Mouse (Mus musculus) G1E (cell line): ENCODE data around the gene Izumo4. TPM values are rescaled to one million over a fixed set of nuclear protein-coding genes. Genes with fewer than 3 reads are reported as not detected.

ENCODE experiments used
- ATAC-seq: 2 replicates; pipeline ENCODE4 v1.8.0; 2016; ENCODE audit warnings: mild to moderate bottlenecking; ENCODE audit not compliant: insufficient number of reproducible peaks, poor library complexity, low FRiP score, severe bottlenecking; ENCODE audit errors: extremely low read depth
- DNase-seq: peaks from one replicate; pipeline ENCODE4 v3.0.0; 2012; ENCODE audit warnings: low spot score
- H3K27me3 ChIP-seq: 2 replicates; pipeline ENCODE4 v1.6.1; 2012; ENCODE audit warnings: mild to moderate bottlenecking, low read length, inconsistent platforms; ENCODE audit not compliant: insufficient read depth
- H3K36me3 ChIP-seq: replicated peaks from 2 replicates; pipeline ENCODE3; 2012; ENCODE audit warnings: mild to moderate bottlenecking, inconsistent platforms
- H3K4me1 ChIP-seq: 2 replicates; pipeline ENCODE4 v1.6.1; 2012; ENCODE audit warnings: low read depth, low read length, inconsistent platforms, mixed read lengths; ENCODE audit not compliant: insufficient read depth
- H3K4me3 ChIP-seq: 2 replicates; pipeline ENCODE4 v1.5.1; 2012; ENCODE audit warnings: low read depth, mild to moderate bottlenecking, inconsistent platforms, low read length, moderate library complexity, mixed read lengths
- H3K9me3 ChIP-seq: replicated peaks from 2 replicates; pipeline ENCODE4 v1.6.1; 2012; ENCODE audit warnings: inconsistent platforms
- CTCF ChIP-seq: IDR thresholded peaks from 2 replicates; pipeline ENCODE4 v1.5.1; 2012; ENCODE audit warnings: low read depth, low read length, inconsistent platforms, mixed read lengths
- GATA1 ChIP-seq: IDR thresholded peaks from 2 replicates; pipeline ENCODE4 v1.6.1; 2012; ENCODE audit warnings: borderline replicate concordance, low read length, inconsistent platforms, mixed read lengths
- GATA2 ChIP-seq: IDR thresholded peaks from 2 replicates; pipeline ENCODE4 v1.6.1; 2012; ENCODE audit warnings: low read depth, low read length, inconsistent platforms, borderline replicate concordance
- POLR2AphosphoS5 ChIP-seq: IDR thresholded peaks from 2 replicates; pipeline ENCODE4 v1.6.1; 2012; ENCODE audit warnings: low read depth, low read length, inconsistent platforms; ENCODE audit not compliant: insufficient replicate concordance
- TAL1 ChIP-seq: conservative IDR thresholded peaks from 2 replicates; pipeline ENCODE4 v1.6.1; 2012; ENCODE audit warnings: low read depth, low read length, inconsistent platforms, mixed read lengths
- polyA plus RNA-seq: library from polyadenylated mRNA; stranded (reverse); fragments of >175 nt; gene quantifications from 2 replicates; pipeline ENCODE4 v1.2.3, GENCODE M21; 2012
- total RNA-seq, 2 experiments: library from RNA; stranded (forward) in 1 of 2; stranded (reverse) in 1 of 2; fragments of 200-1000 nt in 1 of 2; fragments of >200 nt in 1 of 2; fragmentation: Nextera tagmentation in 1 of 2; gene quantifications; 2 replicates each; pipeline ENCODE4 v1.2.3; 2014 to 2017

The Izumo4 gene
- total and polyA plus RNA-seq, 3 experiments = 5.9 to 8.2 (median 7.4) TPM

GRCm38 (mm10) chr10:80705479-80705878, 3.5 kb downstream of the Izumo4 start:
- ATAC-seq = no peak

GRCm38 (mm10) chr10:80710834-80711233, 8.8 kb downstream of the Izumo4 start:
- DNase-seq (no peak), ATAC-seq (no peak)
- no peaks in the 10 kb centered on the region for H3K9me3 ChIP-seq
- H3K4me1 ChIP-seq = peaks cover 14% of the 10 kb centered on the region
- H3K27me3 ChIP-seq = no peaks in the 10 kb centered on the region
- peaks cover 100% of the 10 kb centered on the region for H3K36me3 ChIP-seq
- no peak overlapping the region for H3K4me3 ChIP-seq
- TF ChIP-seq GATA2 (no peak), TAL1 (no peak), GATA1 (no peak), POLR2AphosphoS5 (no peak), CTCF (no peak)

More at GRCm38 (mm10) chr10:80705479-80705878, 3.5 kb downstream of the Izumo4 start:
- no peak overlapping the region for H3K4me3 ChIP-seq
- H3K27me3 ChIP-seq = no peaks in the 10 kb centered on the region
- TF ChIP-seq CTCF (no peak), GATA2 (no peak), POLR2AphosphoS5 (no peak), TAL1 (no peak), GATA1 (no peak)
- H3K9me3 ChIP-seq = no peaks in the 10 kb centered on the region
- peaks cover 46% of the 10 kb centered on the region for H3K4me1 ChIP-seq
- DNase-seq = no peak
- H3K36me3 ChIP-seq = peaks cover 71% of the 10 kb centered on the region

GRCm38 (mm10) chr10:80717281-80717680, 15.3 kb downstream of the Izumo4 start:
- H3K27me3 ChIP-seq = no peaks in the 10 kb centered on the region; the same call in 1 of the 2 replicates
- H3K9me3 ChIP-seq = no peaks in the 10 kb centered on the region
- H3K36me3 ChIP-seq = peaks cover 99% of the 10 kb centered on the region
- no peak for TF ChIP-seq POLR2AphosphoS5
- no peak for TF ChIP-seq TAL1
- TF ChIP-seq GATA2 = no peak
- no peak for TF ChIP-seq CTCF
- no peak for TF ChIP-seq GATA1
- H3K4me3 ChIP-seq = no peak overlapping the region
- peaks cover 10% of the 10 kb centered on the region for H3K4me1 ChIP-seq
- no peak for ATAC-seq
- no peak for DNase-seq

GRCm38 (mm10) chr10:80727369-80728127, 25.6 kb downstream of the Izumo4 start:
- Histone ChIP-seq H3K9me3 (no peaks in the 10 kb centered on the region), H3K36me3 (peaks cover 99% of the 10 kb centered on the region), H3K4me3 (no peak overlapping the region), H3K27me3 (no peaks in the 10 kb centered on the region), H3K4me1 (peaks cover 24% of the 10 kb centered on the region)
- DNase-seq = no peak
- ATAC-seq = no peak
- no peak for TF ChIP-seq POLR2AphosphoS5
- TF ChIP-seq CTCF = no peak
- no peak for TF ChIP-seq GATA1
- TF ChIP-seq GATA2 = no peak
- TF ChIP-seq TAL1 = no peak

- Histone ChIP-seq H3K9me3 (no peaks in the 10 kb centered on the region), H3K36me3 (peaks cover 96% of the 10 kb centered on the region), H3K4me1 (peaks cover 37% of the 10 kb centered on the region), H3K27me3 (no peaks in the 10 kb centered on the region), H3K4me3 (no peak overlapping the region)
- DNase-seq (no peak), ATAC-seq (no peak)
- TF ChIP-seq POLR2AphosphoS5 (no peak), CTCF (no peak), GATA2 (no peak), TAL1 (no peak), GATA1 (no peak)
Measured at GRCm38 (mm10) chr10:80732611-80733101, 30.7 kb downstream of the Izumo4 start.

GRCm38 (mm10) chr10:80736731-80737130, 34.7 kb downstream of the Izumo4 start:
- ATAC-seq = no peak
- H3K36me3 ChIP-seq = peaks cover 84% of the 10 kb centered on the region

More at GRCm38 (mm10) chr10:80736731-80737130, 34.7 kb downstream of the Izumo4 start:
- Histone ChIP-seq H3K9me3 (no peaks in the 10 kb centered on the region), H3K4me3 (no peak overlapping the region), H3K4me1 (peaks cover 53% of the 10 kb centered on the region), H3K27me3 (no peaks in the 10 kb centered on the region)
- DNase-seq = no peak
- TF ChIP-seq GATA2 (no peak), CTCF (no peak), TAL1 (no peak), GATA1 (no peak)
